Mouse (Mus musculus) telencephalon, adult 2 months (tissue): ENCODE results near the gene Myoz1.
A peak's percentile ranks its signal among the peaks of the same experiment; 100 is the strongest.
"Not testable (repeated sequence)": the region's sequence is repeated elsewhere in the genome, so short reads cannot be mapped to it uniquely, and the experiment has no call there.

Experiments
- DNase-seq: peaks from one replicate; pipeline ENCODE4 v3.0.0-alpha.2; 2011; ENCODE audit warnings: low read depth, low spot score

Gene Myoz1

DNA sequence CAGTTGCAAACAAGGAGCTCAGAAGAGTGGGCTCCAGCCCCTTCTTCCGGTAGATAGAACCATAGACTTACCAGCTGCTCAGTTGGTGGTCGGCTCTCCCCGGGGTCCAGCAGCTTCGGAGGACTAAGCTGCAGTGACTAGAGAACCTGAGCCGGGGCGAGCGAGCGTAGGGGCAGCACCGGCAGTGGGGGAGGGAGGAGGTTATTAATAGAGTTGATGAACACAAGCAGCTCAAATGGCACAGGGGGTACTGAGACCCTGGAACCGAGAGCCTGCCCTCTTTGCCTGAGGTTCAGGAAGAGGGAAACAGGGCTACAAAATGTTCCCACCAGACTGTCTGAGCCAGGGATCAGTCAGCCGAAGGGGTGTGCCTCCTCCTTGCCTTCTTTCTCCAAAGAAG is at the start of gene Myoz1:
Myoz1 (minus strand) TSS at position 180 of the 400 bp plus-strand sequence.
- DNase-seq, result no peak

DNA sequence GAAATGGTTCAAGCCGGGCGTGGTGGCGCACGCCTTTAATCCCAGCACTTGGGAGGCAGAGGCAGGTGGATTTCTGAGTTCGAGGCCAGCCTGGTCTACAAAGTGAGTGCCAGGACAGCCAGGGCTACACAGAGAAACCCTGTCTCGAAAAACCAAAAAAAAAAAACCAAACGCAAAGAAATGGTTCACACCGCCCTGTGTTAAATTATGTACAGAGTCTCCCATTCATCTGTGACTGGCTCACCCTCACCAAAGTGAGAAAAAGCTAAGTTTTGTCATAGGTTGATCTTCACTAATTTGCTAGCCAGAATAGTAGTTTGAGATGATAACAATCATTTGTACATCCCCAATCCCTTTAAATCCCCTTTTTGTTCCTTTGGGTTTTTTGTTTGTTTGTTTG is 47.1 kb upstream of the Myoz1 start:
- not testable (repeated sequence) for DNase-seq

DNA sequence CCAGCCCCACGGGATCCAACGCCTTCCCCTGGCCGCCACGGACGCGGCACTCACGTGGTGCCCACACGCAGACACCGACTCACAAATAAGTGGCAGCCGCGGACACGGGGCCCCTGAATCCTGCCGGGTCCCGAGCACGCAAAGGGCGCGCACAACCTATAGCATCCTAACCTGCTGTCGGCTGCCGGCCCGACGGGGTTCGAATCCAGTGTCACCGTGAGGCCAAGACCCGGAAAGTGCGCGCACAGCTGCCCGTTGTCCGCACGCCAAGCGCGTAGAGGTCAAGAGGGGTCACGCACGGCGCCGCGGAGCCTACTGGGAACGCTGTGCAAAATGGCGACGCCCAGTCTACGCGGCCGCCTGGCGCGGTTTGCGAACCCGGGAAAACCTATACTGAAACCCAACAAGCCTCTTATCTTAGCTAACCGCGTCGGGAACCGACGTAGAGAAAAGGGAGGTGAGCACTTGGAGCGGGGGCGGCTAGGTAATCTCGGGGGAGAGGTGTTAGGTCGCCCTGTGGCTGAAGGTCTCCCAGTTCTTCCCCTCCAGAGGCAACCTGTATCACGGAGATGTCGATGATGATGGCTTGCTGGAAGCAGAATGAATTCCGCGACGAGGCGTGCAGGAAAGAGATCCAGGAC is 46.5 kb upstream of the Myoz1 start, which contains the start of gene Chchd1:
Chchd1 (plus strand) TSS at position 266 of the 641 bp plus-strand sequence.
- peak; percentile 71 for DNase-seq

DNA sequence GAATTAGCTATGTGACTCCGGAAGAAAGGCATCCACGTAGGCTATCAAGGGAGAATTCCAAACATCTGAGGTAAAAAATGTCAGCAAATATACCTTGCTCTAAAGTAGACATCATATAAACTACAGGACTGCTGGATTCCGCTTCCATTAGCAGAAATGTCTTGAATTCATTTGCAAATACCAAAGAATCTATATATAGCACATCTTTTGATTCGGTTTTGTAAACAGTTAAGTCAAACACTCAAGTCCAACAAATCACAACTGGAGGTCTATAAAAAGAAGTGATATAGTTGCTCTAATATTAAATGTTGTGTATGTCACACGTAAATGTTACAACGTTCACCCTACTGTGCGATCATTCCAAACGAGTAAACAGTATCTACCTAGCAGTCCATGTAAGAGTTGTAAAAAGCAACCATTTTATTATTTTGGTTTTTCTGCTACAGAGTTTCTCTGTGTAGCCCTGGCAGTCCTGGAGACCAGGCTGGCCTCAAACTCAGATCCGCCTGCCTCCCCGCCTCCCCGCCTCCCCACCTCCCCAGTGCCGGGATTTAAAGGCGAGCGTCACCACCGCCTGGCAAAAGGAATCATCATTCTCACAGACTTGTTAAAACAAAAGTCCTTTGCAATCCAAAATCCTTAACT is 45.9 kb upstream of the Myoz1 start:
- DNase-seq, result no peak

DNA sequence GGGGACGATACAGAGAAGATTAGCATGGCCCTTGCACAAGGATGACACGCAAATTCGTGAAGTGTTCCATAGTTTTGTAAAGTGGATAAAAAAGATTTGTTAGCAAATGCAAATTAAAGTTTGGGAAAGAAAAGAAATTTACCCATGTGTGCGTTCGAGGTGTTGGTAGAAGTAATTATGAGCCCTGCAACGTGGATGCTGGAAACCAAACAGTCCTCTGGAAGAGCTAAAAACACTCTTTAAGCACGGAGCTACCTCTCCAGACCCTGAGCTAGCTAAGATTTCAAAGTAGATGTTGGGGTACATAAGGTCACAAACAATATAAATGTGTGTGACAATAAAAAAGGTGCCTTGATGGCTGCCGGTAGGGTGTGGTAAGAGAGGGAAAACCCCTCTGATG is 45.2 kb upstream of the Myoz1 start:
- DNase-seq, result no peak

DNA sequence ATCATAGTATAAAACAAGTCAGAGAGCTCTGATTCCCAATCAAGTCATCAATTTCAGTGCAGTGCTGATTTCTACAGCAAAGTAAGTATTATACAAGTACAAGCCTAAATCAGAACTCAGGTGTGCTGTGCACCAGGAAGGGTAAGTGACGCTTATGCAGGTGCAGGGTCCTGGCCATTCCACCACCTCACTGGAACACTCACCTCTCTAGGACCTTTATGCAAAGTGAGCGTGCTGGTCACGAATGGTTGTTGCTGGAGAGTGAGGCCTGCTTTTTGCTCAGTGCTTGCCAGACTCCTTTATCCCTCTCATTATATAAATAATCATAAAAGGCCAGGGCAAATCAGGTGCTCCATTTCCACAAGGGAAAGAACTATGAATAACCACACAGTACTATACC is 44.0 kb upstream of the Myoz1 start:
- no peak for DNase-seq

DNA sequence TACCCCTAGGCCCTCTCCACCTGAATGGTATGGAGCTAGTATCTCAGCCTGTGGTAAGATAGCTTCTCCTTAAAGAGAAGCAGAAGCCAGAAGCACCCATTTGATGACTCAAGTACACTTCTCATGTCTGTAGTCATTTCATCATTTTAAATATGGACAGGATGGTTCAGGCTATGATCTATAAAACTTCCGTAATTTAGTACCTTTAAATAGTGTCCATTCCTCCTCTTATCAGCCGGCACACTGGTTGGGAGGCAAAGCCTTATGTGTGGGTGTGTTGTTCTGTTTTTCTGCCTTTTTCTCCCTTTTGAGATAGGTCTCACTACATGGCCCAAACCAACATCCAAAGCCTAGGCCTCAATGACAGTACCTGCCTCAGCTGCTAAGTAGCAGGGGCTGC is 42.2 kb upstream of the Myoz1 start:
- DNase-seq, result no peak

DNA sequence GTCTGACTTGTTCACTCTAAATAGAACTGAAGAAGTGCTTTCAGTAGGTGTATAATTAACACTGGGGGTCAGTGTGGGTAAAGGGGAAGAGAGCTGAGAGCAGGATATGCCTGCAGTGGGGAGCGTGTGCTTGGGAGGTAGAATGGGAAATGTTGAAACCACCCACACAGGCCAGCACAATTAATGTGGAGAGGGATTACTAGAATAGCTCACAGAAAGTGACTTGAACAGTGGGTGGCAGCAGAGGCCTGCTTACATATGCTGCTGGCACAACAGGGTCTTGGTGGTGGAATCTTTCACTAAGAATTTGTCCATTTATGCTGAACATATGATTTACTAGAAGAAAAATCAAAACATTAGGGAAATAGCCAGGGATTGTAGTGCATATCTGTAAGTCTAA is 40.6 kb upstream of the Myoz1 start:
- DNase-seq, result peak; percentile 78

DNA sequence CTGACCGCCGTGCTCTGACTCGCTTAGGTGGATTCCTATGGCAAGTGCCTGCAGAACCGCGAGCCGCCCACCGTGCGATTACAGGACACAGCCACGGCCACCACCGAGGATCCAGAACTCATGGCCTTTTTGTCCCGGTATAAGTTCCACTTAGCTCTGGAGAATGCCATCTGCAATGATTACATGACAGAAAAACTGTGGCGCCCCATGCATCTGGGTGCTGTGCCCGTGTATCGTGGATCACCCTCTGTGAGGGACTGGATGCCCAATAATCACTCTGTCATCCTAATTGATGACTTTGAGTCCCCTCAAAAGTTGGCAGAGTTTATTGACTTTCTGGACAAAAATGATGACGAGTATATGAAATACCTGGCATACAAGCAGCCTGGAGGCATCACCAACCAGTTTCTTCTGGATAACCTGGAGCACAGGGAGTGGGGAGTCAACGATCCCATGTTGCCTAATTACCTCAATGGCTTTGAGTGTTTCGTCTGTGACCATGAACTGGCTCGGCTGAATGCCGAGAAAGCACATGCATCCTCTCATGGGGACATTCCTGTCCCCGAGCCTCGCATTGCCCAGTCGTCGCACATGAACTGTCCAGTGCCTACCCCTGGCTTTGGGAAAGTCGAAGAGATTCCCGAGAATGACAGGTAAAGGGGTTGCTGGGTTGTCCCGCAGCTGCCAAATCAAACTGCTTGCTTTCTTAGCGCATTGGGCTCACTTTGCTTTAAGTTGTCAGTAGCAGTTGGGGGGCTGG is 39.6 kb upstream of the Myoz1 start:
- no peak for DNase-seq

DNA sequence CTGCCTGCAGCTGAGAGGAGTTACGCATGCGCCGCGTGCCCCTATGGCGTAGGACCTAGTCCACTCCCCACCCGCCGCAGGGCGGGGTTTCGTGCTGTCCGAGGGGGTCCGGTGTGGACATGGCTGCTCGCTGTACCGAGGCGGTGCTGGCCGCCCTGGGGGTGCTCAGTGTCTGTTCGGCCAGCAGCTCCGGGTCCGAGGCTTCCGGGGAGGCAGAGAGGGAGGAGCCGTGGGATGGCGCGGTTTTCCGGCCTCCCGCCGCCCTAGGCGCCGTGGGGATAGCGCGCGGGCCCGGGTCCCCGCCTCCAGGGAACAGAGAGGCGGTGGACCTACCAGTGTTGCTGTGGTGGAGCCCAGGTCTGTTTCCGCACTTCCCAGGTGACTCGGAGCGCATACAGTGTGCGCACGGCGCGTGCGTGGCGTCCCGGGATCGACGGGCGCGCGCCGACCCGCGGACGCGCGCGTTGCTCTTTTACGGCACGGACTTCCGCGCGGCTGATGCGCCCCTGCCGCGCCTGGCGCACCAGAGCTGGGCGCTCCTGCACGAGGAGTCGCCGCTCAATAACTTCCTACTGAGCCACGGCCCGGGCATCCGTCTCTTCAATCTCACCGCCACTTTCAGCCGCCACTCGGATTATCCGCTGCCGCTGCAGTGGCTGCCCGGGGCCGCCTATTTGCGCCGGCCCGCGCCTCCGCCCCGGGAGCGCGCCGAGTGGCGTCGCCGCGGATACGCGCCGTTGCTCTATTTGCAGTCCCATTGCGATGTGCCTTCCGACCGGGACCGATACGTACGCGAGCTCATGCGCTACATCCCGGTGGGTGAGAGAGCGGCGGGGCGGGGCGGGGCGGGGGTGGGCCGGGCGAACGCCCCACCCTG is 38.8 kb upstream of the Myoz1 start, which contains the start of gene Fut11:
Fut11 (plus strand) TSS at position 85 of the 877 bp plus-strand sequence.
- peak; percentile 75 for DNase-seq

DNA sequence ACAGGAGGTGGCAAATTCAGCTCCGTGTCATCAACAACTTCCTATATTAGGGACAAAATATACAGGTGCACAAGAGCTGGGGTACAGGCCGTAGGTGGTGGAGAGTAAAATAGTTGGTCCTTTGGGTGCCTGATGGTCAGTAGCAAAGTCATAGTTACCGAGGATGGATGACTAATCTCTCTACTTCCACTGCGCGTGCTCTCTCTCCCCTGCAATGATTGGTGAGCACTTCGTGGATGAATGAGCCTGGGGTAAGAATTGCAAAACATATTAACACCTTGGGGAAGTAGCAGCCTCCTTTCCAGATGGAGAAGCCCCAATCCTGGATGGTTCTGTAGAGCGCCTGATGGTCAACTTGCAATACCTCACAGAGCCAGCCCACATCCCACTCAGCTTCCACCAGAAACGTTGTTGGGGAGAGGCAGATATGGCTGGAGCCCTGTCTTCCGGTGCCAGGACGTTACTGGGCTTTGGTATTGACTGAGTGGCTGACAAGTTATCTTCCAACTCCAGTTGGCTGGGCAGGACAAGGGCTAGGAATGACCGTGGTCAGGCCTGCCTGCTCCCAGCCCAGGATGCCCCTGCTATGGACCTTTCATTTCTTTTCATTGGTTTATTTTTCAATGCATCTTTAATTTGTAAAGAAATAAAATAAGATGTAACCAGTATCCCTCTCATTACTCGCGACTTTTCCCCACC is 38.0 kb upstream of the Myoz1 start:
- no peak for DNase-seq

DNA sequence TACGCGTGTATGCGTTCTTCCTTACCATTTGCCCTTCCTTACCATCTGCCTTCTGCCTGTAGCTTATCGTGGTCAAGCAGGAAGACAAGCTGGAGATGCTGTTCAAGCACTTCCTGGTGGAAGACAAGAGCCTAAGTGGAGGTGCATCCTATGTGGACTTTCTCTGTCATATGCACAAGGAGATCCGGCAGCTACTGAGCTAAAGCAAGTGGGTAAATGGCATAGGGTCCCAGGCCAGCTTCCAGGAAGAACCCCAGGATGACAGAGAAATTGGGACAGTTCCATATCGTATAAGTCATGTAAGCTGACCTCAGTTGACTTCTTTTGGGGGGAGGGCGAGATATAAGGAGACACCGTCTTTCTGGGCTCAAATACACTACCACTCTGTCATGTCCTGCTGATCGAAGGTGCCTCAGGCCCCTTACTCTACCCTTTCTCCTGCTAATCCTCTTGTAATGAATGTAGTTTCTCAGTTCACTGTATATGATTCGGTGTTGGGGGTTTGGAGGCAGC is 37.3 kb upstream of the Myoz1 start:
- DNase-seq, result no peak

DNA sequence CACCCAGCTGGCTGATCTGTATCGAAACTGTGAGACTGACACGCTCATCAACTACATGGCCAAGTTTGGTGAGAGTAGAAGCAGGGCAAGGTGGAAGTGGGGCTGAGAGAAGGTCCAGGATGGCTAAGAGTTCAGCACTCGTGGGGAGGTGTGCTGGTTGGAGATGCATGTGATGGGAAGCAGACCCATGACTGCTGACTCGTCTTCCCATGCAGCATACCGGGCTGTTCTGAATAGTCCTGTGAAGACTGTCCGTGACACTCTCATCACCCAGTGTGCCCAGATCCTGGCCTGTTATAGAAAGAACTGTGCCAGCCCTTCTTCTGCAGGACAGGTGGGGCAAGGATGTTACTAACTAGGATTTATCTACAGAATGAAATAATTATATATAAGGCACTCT is 35.4 kb upstream of the Myoz1 start:
- no peak for DNase-seq

DNA sequence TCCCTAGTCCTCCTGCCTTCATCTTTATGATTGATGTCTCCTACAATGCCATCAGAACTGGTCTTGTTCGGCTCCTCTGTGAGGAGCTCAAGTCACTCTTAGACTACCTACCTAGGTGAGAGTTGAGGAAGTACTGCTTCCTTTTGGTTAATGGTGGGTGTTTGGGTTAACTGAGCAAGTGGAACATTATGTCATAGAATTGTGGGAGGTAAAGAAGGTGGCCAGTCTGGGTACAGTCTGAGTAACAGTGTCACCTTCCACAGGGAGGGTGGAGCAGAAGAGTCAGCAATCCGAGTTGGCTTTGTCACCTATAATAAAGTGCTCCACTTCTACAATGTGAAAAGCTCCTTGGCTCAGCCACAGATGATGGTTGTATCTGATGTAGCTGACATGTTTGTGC is 32.7 kb upstream of the Myoz1 start:
- no peak for DNase-seq

DNA sequence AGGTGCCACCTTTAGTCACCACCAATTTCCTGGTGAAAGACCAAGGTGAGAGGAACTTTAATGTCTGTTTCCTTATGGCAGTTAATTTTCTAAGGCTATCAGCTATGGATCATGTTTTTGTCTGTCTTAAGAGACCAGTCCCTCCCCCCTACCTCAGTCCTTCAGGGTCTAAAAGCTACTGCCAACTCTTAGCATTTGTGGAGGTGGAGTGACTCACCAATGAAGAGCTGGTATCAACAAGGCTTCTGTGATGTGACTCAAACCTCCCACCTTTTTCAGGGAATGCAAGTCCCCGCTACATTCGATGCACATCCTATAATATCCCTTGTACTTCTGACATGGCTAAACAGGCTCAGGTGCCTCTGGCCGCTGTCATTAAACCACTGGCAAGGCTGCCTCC is 30.2 kb upstream of the Myoz1 start:
- DNase-seq, result peak; percentile 62

DNA sequence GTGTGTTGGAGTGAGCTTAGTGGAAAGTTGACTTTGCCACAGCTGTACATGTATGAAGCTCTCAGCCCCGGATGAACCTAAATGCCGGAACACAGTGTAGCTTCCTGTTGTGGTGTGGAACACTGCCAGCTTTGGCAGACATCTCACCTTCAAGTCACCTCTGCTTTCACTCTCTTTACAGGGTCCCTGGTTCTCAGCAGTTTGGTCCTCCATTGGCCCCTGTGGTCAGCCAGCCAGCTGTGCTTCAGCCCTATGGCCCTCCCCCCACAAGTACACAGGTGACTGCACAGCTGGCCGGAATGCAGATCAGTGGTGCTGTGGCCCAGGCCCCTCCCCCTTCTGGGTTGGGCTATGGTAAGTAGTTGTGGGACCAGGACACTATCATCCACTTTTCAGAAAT is 26.2 kb upstream of the Myoz1 start:
- no peak for DNase-seq

DNA sequence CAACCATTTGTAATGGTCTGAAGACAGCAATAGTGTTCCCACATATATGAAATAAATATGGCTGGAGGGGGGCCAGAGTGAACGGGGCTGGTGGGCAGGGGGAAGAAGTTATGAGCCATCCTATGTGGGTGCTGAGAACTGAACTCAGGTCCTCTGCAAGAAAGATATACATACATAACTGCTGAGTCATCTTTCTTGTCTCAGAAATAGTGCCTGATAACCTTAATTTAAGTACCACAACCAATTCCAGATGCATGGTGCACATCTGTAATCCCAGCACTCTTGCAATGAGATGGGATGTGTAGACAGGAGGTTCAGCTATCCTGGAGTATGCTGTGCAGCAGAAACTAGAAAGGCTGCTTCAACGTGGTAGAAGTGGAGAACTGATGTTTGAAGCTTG is 25.4 kb upstream of the Myoz1 start:
- no peak for DNase-seq

DNA sequence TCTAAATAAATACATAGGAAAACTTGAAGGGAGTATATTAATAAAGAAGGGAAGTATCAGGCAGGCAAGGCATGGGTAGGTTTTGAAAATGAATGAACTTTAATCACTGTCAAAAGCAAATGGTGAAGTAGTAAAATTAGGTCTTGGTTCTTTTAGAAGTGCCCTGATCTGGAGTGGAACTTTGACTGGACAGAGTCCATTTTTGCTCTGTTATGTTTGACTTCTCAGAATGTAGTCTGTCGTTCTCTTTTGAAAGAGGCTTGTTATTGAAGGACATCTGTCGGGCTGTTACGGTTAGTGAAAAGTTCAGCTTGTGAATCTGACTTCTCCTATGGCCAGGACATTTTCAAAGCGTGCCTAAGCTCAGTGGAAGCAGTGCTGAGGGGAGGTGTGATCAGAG is 21.6 kb upstream of the Myoz1 start:
- DNase-seq, result no peak

DNA sequence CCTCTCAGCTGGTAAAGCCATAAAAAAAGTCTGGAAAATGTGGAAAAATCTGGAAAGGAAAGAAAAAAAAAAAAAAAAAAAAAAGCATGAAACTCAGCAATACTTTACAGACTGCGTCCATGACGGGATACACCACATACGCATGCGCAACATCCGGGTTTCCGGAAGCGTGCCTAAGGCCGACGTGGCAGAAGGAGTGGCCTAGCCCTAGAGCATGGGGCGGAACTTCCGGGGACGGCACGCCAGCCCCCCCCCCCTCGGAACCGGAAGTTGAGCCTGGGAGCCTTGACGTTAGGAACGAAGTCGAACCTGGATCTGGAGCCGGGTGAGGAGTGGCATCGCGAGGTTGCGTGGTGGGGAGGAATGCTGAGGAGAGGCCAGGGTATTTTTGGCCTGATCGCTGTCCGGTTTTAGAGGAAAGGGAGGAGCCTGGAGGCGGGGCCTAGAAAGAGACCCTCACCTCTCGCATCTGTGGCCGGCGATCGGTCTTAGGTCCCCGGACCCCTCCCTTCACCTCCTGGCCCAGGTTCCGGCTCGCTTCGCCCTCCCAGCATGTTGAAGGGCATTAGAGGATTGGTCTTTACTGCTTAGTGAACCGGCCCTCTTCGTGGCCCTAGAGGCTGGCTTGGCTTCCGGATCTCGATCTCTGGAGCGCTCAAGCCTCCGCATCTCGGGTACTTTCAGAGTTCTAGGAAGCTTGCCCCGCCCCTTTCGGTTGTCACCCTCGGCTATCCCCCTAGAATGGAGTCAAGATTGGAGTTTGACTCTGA is 17.9 kb upstream of the Myoz1 start, which contains the start of gene Sec24c:
Sec24c (plus strand) TSS at position 245 of the 770 bp plus-strand sequence.
- DNase-seq, result peak; percentile 98

DNA sequence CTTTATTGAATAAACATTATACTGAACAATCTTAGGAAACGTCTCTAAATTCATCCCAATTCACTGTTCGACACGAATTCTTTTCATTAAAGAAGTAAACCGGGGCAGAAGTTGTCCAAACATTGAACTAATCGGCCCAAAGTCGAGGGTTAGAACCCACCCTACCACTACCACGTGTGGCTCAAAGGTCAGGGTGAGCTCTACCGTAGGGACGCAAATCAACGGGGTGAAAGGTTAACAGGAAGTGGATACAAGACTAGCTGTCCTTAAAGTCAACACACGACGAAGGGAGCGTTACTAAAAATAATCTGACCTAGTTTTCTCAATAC is 17.4 kb upstream of the Myoz1 start:
- DNase-seq, result peak; percentile 87
